Mouse (Mus musculus) adrenal gland, adult 8-10 months (tissue): Measurements from ENCODE around the gene Dnah14. TPM values are rescaled to one million over a fixed set of nuclear protein-coding genes. Genes with fewer than 3 reads are reported as not detected.

Experiments used
- DNase-seq: peaks from one replicate; pipeline ENCODE4 v3.0.0; 2022
- total RNA-seq, 4 experiments: library from RNA; stranded (reverse); gene quantifications; 2 replicates each; pipeline ENCODE4 v1.2.4; 2022

The Dnah14 gene
- total RNA-seq, 4 experiments from 2014 or later: 0.03 to 0.14 (median 0.03) TPM; not detected in 1

GRCm38 (mm10) chr1:181793541-181793940, 217.2 kb downstream of the Dnah14 start:
- DNase-seq: no peak

GRCm38 (mm10) chr1:181799911-181800310, 223.6 kb downstream of the Dnah14 start:
- no peak for DNase-seq

GRCm38 (mm10) chr1:181800667-181801066, 224.3 kb downstream of the Dnah14 start:
- no peak for DNase-seq

- DNase-seq: no peak
These were observed 235.3 kb downstream of the Dnah14 start for GRCm38 (mm10) chr1:181811481-181812223.

- no peak for DNase-seq
These were observed 250.4 kb downstream of the Dnah14 start for GRCm38 (mm10) chr1:181826716-181827115.

GRCm38 (mm10) chr1:181828365-181828764, 252.0 kb downstream of the Dnah14 start:
- DNase-seq: no peak

GRCm38 (mm10) chr1:181832720-181833119, 256.4 kb downstream of the Dnah14 start:
- no peak for DNase-seq

- no peak for DNase-seq
These were observed 256.8 kb downstream of the Dnah14 start for GRCm38 (mm10) chr1:181833143-181833542.

GRCm38 (mm10) chr1:181838111-181838510, 261.8 kb downstream of the Dnah14 start:
- DNase-seq: no peak

GRCm38 (mm10) chr1:181839746-181840366, 263.5 kb downstream of the Dnah14 start:
- DNase-seq: no peak

GRCm38 (mm10) chr1:181841396-181841795, 265.0 kb downstream of the Dnah14 start:
- DNase-seq: no peak

GRCm38 (mm10) chr1:181841864-181842672, 265.7 kb downstream of the Dnah14 start:
- DNase-seq: peak; percentile 96

- no peak for DNase-seq
These were observed 266.4 kb downstream of the Dnah14 start, which contains the start of gene Lbr for GRCm38 (mm10) chr1:181842781-181843180. Lbr (minus strand) TSS chr1:181843046.

GRCm38 (mm10) chr1:181844874-181845547, 268.7 kb downstream of the Dnah14 start:
- DNase-seq: no peak

GRCm38 (mm10) chr1:181845767-181846166, 269.4 kb downstream of the Dnah14 start:
- DNase-seq: no peak

GRCm38 (mm10) chr1:181847396-181847795, 271.0 kb downstream of the Dnah14 start:
- DNase-seq: no peak

- no peak for DNase-seq
These were observed 271.9 kb downstream of the Dnah14 start for GRCm38 (mm10) chr1:181848210-181848609.

GRCm38 (mm10) chr1:181850441-181850840, 274.1 kb downstream of the Dnah14 start:
- DNase-seq: no peak

GRCm38 (mm10) chr1:181851521-181852310, 275.4 kb downstream of the Dnah14 start:
- DNase-seq: no peak

- DNase-seq: no peak
These were observed 276.1 kb downstream of the Dnah14 start for GRCm38 (mm10) chr1:181852466-181852865.

- no peak for DNase-seq
These were observed 276.9 kb downstream of the Dnah14 start for GRCm38 (mm10) chr1:181853081-181853736.
